Mouse (Mus musculus) midbrain, embryonic 12.5 days (tissue): ENCODE results near the gene Pdia4. TPM values are rescaled to one million over a fixed set of nuclear protein-coding genes. Genes with fewer than 3 reads are reported as not detected.
"Not testable (repeated sequence)": the region's sequence is repeated elsewhere in the genome, so short reads cannot be mapped to it uniquely, and the experiment has no call there.

Experiments
- ATAC-seq: fragments of 200-750 bp; cut with Nextera tagmentation; 2 replicates; pipeline ENCODE4 v1.8.0; 2017; ENCODE audit warnings: low read depth, moderate TSS enrichment, moderate library complexity; ENCODE audit not compliant: low FRiP score
- H3K27ac ChIP-seq: fragments of 300-500 bp; sonication (generic); replicated peaks from 2 replicates; pipeline ENCODE4 v1.5.1; 2016; ENCODE audit warnings: mild to moderate bottlenecking
- H3K27me3 ChIP-seq: fragments of 300-500 bp; sonication (generic); 2 replicates; pipeline ENCODE4 v1.6.1; 2016; ENCODE audit warnings: mild to moderate bottlenecking
- H3K36me3 ChIP-seq: fragments of 300-500 bp; sonication (generic); 2 replicates; pipeline ENCODE4 v1.6.1; 2016
- H3K4me1 ChIP-seq: fragments of 300-500 bp; sonication (generic); 2 replicates; pipeline ENCODE4 v1.6.1; 2016
- H3K4me2 ChIP-seq: fragments of 300-500 bp; sonication (generic); replicated peaks from 2 replicates; pipeline ENCODE4 v1.6.1; 2016; ENCODE audit warnings: mild to moderate bottlenecking, moderate library complexity
- H3K4me3 ChIP-seq: fragments of 300-500 bp; sonication (generic); 2 replicates; pipeline ENCODE4 v1.5.1; 2016; ENCODE audit warnings: mild to moderate bottlenecking
- H3K9ac ChIP-seq: fragments of 300-500 bp; sonication (generic); replicated peaks from 2 replicates; pipeline ENCODE4 v1.6.1; 2016; ENCODE audit warnings: mild to moderate bottlenecking, moderate library complexity
- H3K9me3 ChIP-seq: fragments of 300-500 bp; sonication (generic); 2 replicates; pipeline ENCODE4 v1.6.1; 2016; ENCODE audit warnings: mild to moderate bottlenecking
- WGBS: fragments of 180-500 bp; shearing (Covaris S2); methylation state at CpG from one replicate; pipeline ENCODE4 v1.1.7; 2016; 5-methylcytosine and 5-hydroxymethylcytosine counted together
- polyA plus RNA-seq: library from polyadenylated mRNA; unstranded; fragments of >200 nt; fragmentation: Nextera tagmentation; extraction: Ambion mirVana; gene quantifications from 2 replicates; pipeline ENCODE4 v1.2.1, GENCODE M21; 2016

The Pdia4 gene
- 204 and 215 TPM in 2 replicates for polyA plus RNA-seq

GRCm38 (mm10) chr6:47813257-47813878 lies at the start of gene Pdia4:
TSS of gene Pdia4 (minus strand) at chr6:47813430.
- no peaks in the 10 kb centered on the region for H3K27me3 ChIP-seq
- ATAC-seq: peak; percentile 100
- peak within 1 kb of the TSS; percentile 85 for H3K4me3 ChIP-seq
- peak within 1 kb of the TSS; percentile 95 for H3K27ac ChIP-seq
- under 1% methylated on average over 44 of the region's 44 CpGs for WGBS
- peak within 1 kb of the TSS; percentile 80 for H3K4me2 ChIP-seq
- H3K9me3 ChIP-seq: no peaks in the 10 kb centered on the region
- peaks cover 32% of the 10 kb centered on the region for H3K4me1 ChIP-seq
- H3K9ac ChIP-seq: peak within 1 kb of the TSS; percentile 90
- peaks cover 16% of the 10 kb centered on the region for H3K36me3 ChIP-seq

GRCm38 (mm10) chr6:47857729-47858128 lies 44.5 kb upstream of the Pdia4 start:
- not testable (repeated sequence) for H3K27me3 ChIP-seq, H3K9ac ChIP-seq, H3K27ac ChIP-seq, ATAC-seq, H3K4me3 ChIP-seq, H3K4me2 ChIP-seq, H3K4me1 ChIP-seq, H3K9me3 ChIP-seq
- WGBS: 95% methylated on average over 3 of the region's 3 CpGs
- peaks cover 36% of the 10 kb centered on the region for H3K36me3 ChIP-seq

GRCm38 (mm10) chr6:47857241-47857640 lies 44.0 kb upstream of the Pdia4 start:
- no peaks in the 10 kb centered on the region for H3K27me3 ChIP-seq
- H3K4me3 ChIP-seq: no peak overlapping the region
- H3K9me3 ChIP-seq: no peaks in the 10 kb centered on the region
- H3K27ac ChIP-seq: no peak overlapping the region
- no peak overlapping the region for H3K4me2 ChIP-seq
- no peaks in the 10 kb centered on the region for H3K4me1 ChIP-seq
- no peak overlapping the region for H3K9ac ChIP-seq
- H3K36me3 ChIP-seq: peaks cover 31% of the 10 kb centered on the region
- ATAC-seq: no peak
- 92% methylated on average over 6 of the region's 6 CpGs for WGBS

- no peak overlapping the region for H3K4me2 ChIP-seq
- H3K9ac ChIP-seq: no peak overlapping the region
- no peak overlapping the region for H3K27ac ChIP-seq
- no peak overlapping the region for H3K4me3 ChIP-seq
- ATAC-seq: no peak
- no peaks in the 10 kb centered on the region for H3K27me3 ChIP-seq
- H3K9me3 ChIP-seq: no peaks in the 10 kb centered on the region
- H3K4me1 ChIP-seq: no peaks in the 10 kb centered on the region
- peaks cover 14% of the 10 kb centered on the region; the same call in 1 of the 2 replicates for H3K36me3 ChIP-seq
These were observed 32.5 kb upstream of the Pdia4 start for GRCm38 (mm10) chr6:47845779-47846178.

- WGBS: 97% methylated on average over 1 of the region's 1 CpGs
- H3K9ac ChIP-seq: no peak overlapping the region
These were observed 29.1 kb upstream of the Pdia4 start for GRCm38 (mm10) chr6:47842337-47842736.

GRCm38 (mm10) chr6:47841831-47842230 lies 28.6 kb upstream of the Pdia4 start:
- no peak for ATAC-seq
- Histone ChIP-seq H3K27me3 (no peaks in the 10 kb centered on the region), H3K9ac (no peak overlapping the region), H3K9me3 (no peaks in the 10 kb centered on the region), H3K36me3 (peaks cover 18% of the 10 kb centered on the region; the same call in 1 of the 2 replicates), H3K4me3 (no peak overlapping the region), H3K4me1 (peaks cover 4% of the 10 kb centered on the region; the same call in 1 of the 2 replicates), H3K27ac (no peak overlapping the region), H3K4me2 (no peak overlapping the region)
- 90% methylated on average over 2 of the region's 2 CpGs for WGBS

More at GRCm38 (mm10) chr6:47842337-47842736, 29.1 kb upstream of the Pdia4 start:
- Histone ChIP-seq H3K4me2 (no peak overlapping the region), H3K4me1 (peaks cover under 1% of the 10 kb centered on the region; the same call in 1 of the 2 replicates), H3K4me3 (no peak overlapping the region), H3K36me3 (peaks cover 19% of the 10 kb centered on the region; the same call in 1 of the 2 replicates), H3K27ac (no peak overlapping the region), H3K9me3 (no peaks in the 10 kb centered on the region), H3K27me3 (no peaks in the 10 kb centered on the region)
- no peak for ATAC-seq

- H3K9me3 ChIP-seq: no peaks in the 10 kb centered on the region
- H3K4me3 ChIP-seq: no peak overlapping the region
- H3K4me1 ChIP-seq: peaks cover 8% of the 10 kb centered on the region; the same call in 1 of the 2 replicates
- WGBS: 95% methylated on average over 1 of the region's 1 CpGs
- ATAC-seq: no peak
- no peaks in the 10 kb centered on the region for H3K27me3 ChIP-seq
- H3K9ac ChIP-seq: no peak overlapping the region
- peaks cover 16% of the 10 kb centered on the region; the same call in 1 of the 2 replicates for H3K36me3 ChIP-seq
- H3K27ac ChIP-seq: no peak overlapping the region
- no peak overlapping the region for H3K4me2 ChIP-seq
These were observed 27.8 kb upstream of the Pdia4 start for GRCm38 (mm10) chr6:47841077-47841476.

- H3K9ac ChIP-seq: no peak overlapping the region
- no peak overlapping the region for H3K4me3 ChIP-seq
- 84% methylated on average over 2 of the region's 2 CpGs for WGBS
- no peaks in the 10 kb centered on the region for H3K27me3 ChIP-seq
- ATAC-seq: no peak
- peaks cover 16% of the 10 kb centered on the region; the same call in 1 of the 2 replicates for H3K36me3 ChIP-seq
- no peaks in the 10 kb centered on the region for H3K9me3 ChIP-seq
- peaks cover 8% of the 10 kb centered on the region; the same call in 1 of the 2 replicates for H3K4me1 ChIP-seq
- no peak overlapping the region for H3K27ac ChIP-seq
- H3K4me2 ChIP-seq: no peak overlapping the region
These were observed 24.4 kb upstream of the Pdia4 start for GRCm38 (mm10) chr6:47837630-47838029.

GRCm38 (mm10) chr6:47835984-47836521 lies 22.8 kb upstream of the Pdia4 start:
- Histone ChIP-seq H3K27ac (peak overlapping the region; percentile 97), H3K9me3 (no peaks in the 10 kb centered on the region), H3K4me3 (peak overlapping the region; percentile 93), H3K4me2 (peak overlapping the region; percentile 72), H3K4me1 (peaks cover 8% of the 10 kb centered on the region; the same call in 1 of the 2 replicates), H3K27me3 (no peaks in the 10 kb centered on the region), H3K36me3 (peaks cover 9% of the 10 kb centered on the region; the same call in 1 of the 2 replicates), H3K9ac (peak overlapping the region; percentile 94)
- ATAC-seq: peak; percentile 77
- WGBS: under 1% methylated on average over 49 of the region's 49 CpGs

GRCm38 (mm10) chr6:47835482-47835983 lies 22.3 kb upstream of the Pdia4 start, which contains the start of gene Zfp398:
TSS of gene Zfp398 (plus strand) at chr6:47835661.
- Histone ChIP-seq H3K27me3 (no peaks in the 10 kb centered on the region), H3K36me3 (0 out of 2 replicates have a peak, but pooled peaks cover 3% of the 10 kb centered on the region), H3K4me1 (peaks cover 12% of the 10 kb centered on the region), H3K9ac (peak within 1 kb of the TSS; percentile 94), H3K27ac (peak within 1 kb of the TSS; percentile 97), H3K4me3 (peak within 1 kb of the TSS; percentile 93), H3K9me3 (no peaks in the 10 kb centered on the region), H3K4me2 (peak within 1 kb of the TSS; percentile 72)
- WGBS: 0% methylated on average over 52 of the region's 52 CpGs
- ATAC-seq: peak; percentile 95

GRCm38 (mm10) chr6:47832220-47832619 lies 19.0 kb upstream of the Pdia4 start:
- Histone ChIP-seq H3K27me3 (no peaks in the 10 kb centered on the region), H3K9me3 (no peaks in the 10 kb centered on the region), H3K4me1 (peaks cover 14% of the 10 kb centered on the region), H3K27ac (no peak overlapping the region), H3K9ac (no peak overlapping the region), H3K36me3 (no peaks in the 10 kb centered on the region), H3K4me2 (no peak overlapping the region), H3K4me3 (no peak overlapping the region)
- ATAC-seq: no peak
- WGBS: 82% methylated on average over 1 of the region's 1 CpGs
